Mouse (Mus musculus): Measurements from ENCODE around the gene Cela1. TPM values are rescaled to one million over a fixed set of nuclear protein-coding genes. Genes with fewer than 3 reads are reported as not detected.

Gene Cela1
- total RNA-seq (2023), result 1 to 10 TPM in 1 of 2 experiments, not detected in 1; 1.1 TPM

GRCm38 (mm10) chr15:100687430-100687971 is at the start of gene Cela1:
TSS of gene Cela1 (minus strand) at chr15:100687921.

GRCm38 (mm10) chr15:100729281-100729985 is 41.7 kb upstream of the Cela1 start, which contains the start of gene Galnt6:
TSS of gene Galnt6 (minus strand) at chr15:100729376.

GRCm38 (mm10) chr15:100669337-100669736 is 18.4 kb downstream of the Cela1 start, which contains the start of gene Bin2:
TSS of gene Bin2 (minus strand) at chr15:100669553.

GRCm38 (mm10) chr15:100636700-100637501 is 50.8 kb downstream of the Cela1 start, which contains the start of gene Smagp:
TSS of gene Smagp (minus strand) at chr15:100636940.

Other genes with a start within 250 kb of the Cela1 start
- gene Letmd1, start 218.9 kb downstream of the Cela1 start, total RNA-seq (2023), result 10 to 100 TPM; 42.2 to 44.9 TPM
- 1 to 10 TPM; 4.2 to 6.2 TPM for gene Csrnp2, start 192.4 kb downstream of the Cela1 start, total RNA-seq (2023)
- gene Tfcp2, start 135.9 kb downstream of the Cela1 start, total RNA-seq (2023), result 10 to 100 TPM in 1 of 2 experiments, 1 to 10 TPM in 1; 8.3 to 11.7 TPM
- 10 to 100 TPM; 74.9 to 78.3 TPM for gene Pou6f1, start 87.9 kb downstream of the Cela1 start, total RNA-seq (2023)
- gene Dazap2, start 72.6 kb downstream of the Cela1 start, total RNA-seq (2023), result 100 to 1,000 TPM; 545 to 575 TPM
- gene Smagp, start 51.0 kb downstream of the Cela1 start, total RNA-seq (2023), result 10 to 100 TPM; 13.0 to 17.7 TPM
- gene Bin2, start 18.4 kb downstream of the Cela1 start, total RNA-seq (2023), result 100 to 1,000 TPM; 193 to 209 TPM
- 10 to 100 TPM; 30.1 to 30.2 TPM for gene Galnt6, start 41.5 kb upstream of the Cela1 start, total RNA-seq (2023)
- gene Slc4a8, start 73.8 kb upstream of the Cela1 start, total RNA-seq (2023), result 10 to 100 TPM; 10.2 to 17.3 TPM
- gene Scn8a, start 181.9 kb upstream of the Cela1 start, total RNA-seq (2023), result 1 to 10 TPM; 1.4 to 3.0 TPM

Measured in B cell, adult 67 days (primary cell).